Mouse (Mus musculus): ENCODE data around the gene Ddx43. TPM values are rescaled to one million over a fixed set of nuclear protein-coding genes. Genes with fewer than 3 reads are reported as not detected.

Gene Ddx43
- polyA plus RNA-seq, 1 experiment, result not detected

DNA sequence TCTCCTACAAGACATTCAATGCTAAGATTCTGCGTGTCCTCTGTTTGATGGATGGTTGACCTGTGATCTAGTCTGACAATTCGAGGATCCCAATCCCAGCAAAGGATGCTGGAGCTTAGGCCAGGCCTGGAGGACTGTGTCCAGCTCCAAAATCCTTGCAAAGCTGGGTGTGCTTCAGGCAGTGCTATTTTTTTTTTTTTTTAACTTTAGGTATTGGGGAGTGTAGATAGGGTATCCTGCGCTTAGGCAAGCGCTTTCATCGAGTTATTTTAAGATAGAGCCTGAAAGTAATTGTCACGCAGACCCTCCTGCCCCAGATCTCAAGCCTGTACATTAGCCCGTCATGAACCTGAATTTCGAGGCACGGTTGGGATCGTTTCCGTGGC is 340 bp upstream of the Ddx43 start:
- TF ChIP-seq SRF (IDR thresholded peaks at IDR 0.05; ENCODE audit: control insufficient read depth, insufficient read length, low read depth), result no peak
- no peak for TF ChIP-seq POLR2AphosphoS2 (IDR thresholded peaks at IDR 0.05; ENCODE audit: insufficient read length, low read depth)
- TF ChIP-seq MAX (IDR thresholded peaks at IDR 0.05; ENCODE audit: low read depth), result no peak
- TF ChIP-seq E2F4 (IDR thresholded peaks at IDR 0.05; ENCODE audit: insufficient read depth), result no peak
- H3K27me3 ChIP-seq (ENCODE audit: control insufficient read depth, insufficient read depth, insufficient read length), result no peaks in the 10 kb centered on the region
- no peak overlapping the region for H3K4me3 ChIP-seq
- no peaks in the 10 kb centered on the region for H3K36me3 ChIP-seq (ENCODE audit: control insufficient read depth, insufficient read depth)
- H3K4me2 ChIP-seq (ENCODE audit: low read depth), result no peak overlapping the region
- no peaks in the 10 kb centered on the region for H3K79me2 ChIP-seq (ENCODE audit: control insufficient read depth, insufficient read depth)
- H3ac ChIP-seq (ENCODE audit: control insufficient read depth, insufficient read length), result no peak overlapping the region

DNA sequence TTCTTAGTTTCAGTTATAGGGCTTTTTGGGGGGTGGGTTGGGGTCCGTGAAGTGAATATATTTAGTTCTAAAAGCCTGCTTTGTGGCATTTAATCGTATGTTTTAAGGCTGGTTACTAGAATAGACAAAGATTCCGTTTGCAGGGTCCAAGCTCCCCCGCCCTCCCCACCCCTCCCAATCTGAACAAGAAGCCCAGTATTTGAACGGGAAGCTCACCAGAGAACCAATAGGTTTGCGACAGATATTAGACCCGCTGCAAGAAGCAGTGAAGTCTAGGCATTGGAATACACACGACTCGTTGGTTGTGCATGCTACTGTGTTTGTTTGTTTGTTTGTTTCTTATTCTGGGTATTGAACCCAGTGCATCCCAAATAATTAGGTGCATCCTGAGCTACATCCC is 940 bp downstream of the Ddx43 start:
- no peak overlapping the region for H3ac ChIP-seq (ENCODE audit: control insufficient read depth, insufficient read length)
- no peaks in the 10 kb centered on the region for H3K36me3 ChIP-seq (ENCODE audit: control insufficient read depth, insufficient read depth)
- no peaks in the 10 kb centered on the region for H3K27me3 ChIP-seq (ENCODE audit: control insufficient read depth, insufficient read depth, insufficient read length)
- no peak overlapping the region for H3K4me3 ChIP-seq
- H3K79me2 ChIP-seq (ENCODE audit: control insufficient read depth, insufficient read depth), result no peaks in the 10 kb centered on the region
- TF ChIP-seq CEBPB (IDR thresholded peaks at IDR 0.05; ENCODE audit: insufficient read depth, poor library complexity, severe bottlenecking) (no peak), TCF3 (IDR thresholded peaks at IDR 0.05; ENCODE audit: insufficient read length, low read depth) (no peak), E2F4 (IDR thresholded peaks at IDR 0.05; ENCODE audit: insufficient read depth) (no peak), MAX (IDR thresholded peaks at IDR 0.05; ENCODE audit: low read depth) (no peak), SRF (IDR thresholded peaks at IDR 0.05; ENCODE audit: control insufficient read depth, insufficient read length, low read depth) (no peak), POLR2A (IDR thresholded peaks at IDR 0.05; ENCODE audit: insufficient read length, low read depth) (no peak), MYOD1 (IDR thresholded peaks at IDR 0.05; ENCODE audit: control insufficient read depth in 1 of 3, insufficient read length in 2 of 3, low read depth in 2 of 3) (no peak), USF1 (IDR thresholded peaks at IDR 0.05; ENCODE audit: low read depth) (no peak), REST (IDR thresholded peaks at IDR 0.05; ENCODE audit: insufficient read depth, insufficient read length) (no peak), POLR2AphosphoS2 (IDR thresholded peaks at IDR 0.05; ENCODE audit: insufficient read length, low read depth) (no peak), TCF12 (IDR thresholded peaks at IDR 0.05; ENCODE audit: insufficient read depth, poor library complexity, severe bottlenecking) (no peak), MYOG (IDR thresholded peaks at IDR 0.05; ENCODE audit: control insufficient read depth in 1 of 3, insufficient read depth in 1 of 3, insufficient read length in 2 of 3, low read depth in 2 of 3) (no peak)
- no peak overlapping the region for H3K4me2 ChIP-seq (ENCODE audit: low read depth)

- Histone ChIP-seq H3K79me2 (ENCODE audit: control insufficient read depth, insufficient read depth) (no peaks in the 10 kb centered on the region), H3ac (ENCODE audit: control insufficient read depth, insufficient read length) (no peak overlapping the region), H3K4me2 (ENCODE audit: low read depth) (no peak overlapping the region), H3K27me3 (ENCODE audit: control insufficient read depth, insufficient read depth, insufficient read length) (no peaks in the 10 kb centered on the region), H3K4me3 (no peak overlapping the region), H3K36me3 (ENCODE audit: control insufficient read depth, insufficient read depth) (no peaks in the 10 kb centered on the region)
- TF ChIP-seq E2F4 (IDR thresholded peaks at IDR 0.05; ENCODE audit: insufficient read depth), result no peak
- TF ChIP-seq TCF12 (IDR thresholded peaks at IDR 0.05; ENCODE audit: insufficient read depth, poor library complexity, severe bottlenecking), result no peak
- no peak for TF ChIP-seq MAX (IDR thresholded peaks at IDR 0.05; ENCODE audit: low read depth)
- TF ChIP-seq CEBPB (IDR thresholded peaks at IDR 0.05; ENCODE audit: insufficient read depth, poor library complexity, severe bottlenecking), result no peak
- no peak for TF ChIP-seq MYOG (IDR thresholded peaks at IDR 0.05; ENCODE audit: control insufficient read depth in 1 of 3, insufficient read depth in 1 of 3, insufficient read length in 2 of 3, low read depth in 2 of 3)
- TF ChIP-seq TCF3 (IDR thresholded peaks at IDR 0.05; ENCODE audit: insufficient read length, low read depth), result no peak
- TF ChIP-seq USF1 (IDR thresholded peaks at IDR 0.05; ENCODE audit: low read depth), result no peak
- TF ChIP-seq POLR2AphosphoS2 (IDR thresholded peaks at IDR 0.05; ENCODE audit: insufficient read length, low read depth), result no peak
- no peak for TF ChIP-seq REST (IDR thresholded peaks at IDR 0.05; ENCODE audit: insufficient read depth, insufficient read length)
- no peak for TF ChIP-seq MYOD1 (IDR thresholded peaks at IDR 0.05; ENCODE audit: control insufficient read depth in 1 of 3, insufficient read length in 2 of 3, low read depth in 2 of 3)
Measured at GRCm38 (mm10) chr9:78400570-78400969, 5.0 kb downstream of the Ddx43 start.

- Histone ChIP-seq H3K4me2 (ENCODE audit: low read depth) (no peak overlapping the region), H3K4me3 (no peak overlapping the region), H3K79me2 (ENCODE audit: control insufficient read depth, insufficient read depth) (no peaks in the 10 kb centered on the region), H3K36me3 (ENCODE audit: control insufficient read depth, insufficient read depth) (no peaks in the 10 kb centered on the region), H3K27me3 (ENCODE audit: control insufficient read depth, insufficient read depth, insufficient read length) (no peaks in the 10 kb centered on the region), H3ac (ENCODE audit: control insufficient read depth, insufficient read length) (no peak overlapping the region)
- TF ChIP-seq REST (IDR thresholded peaks at IDR 0.05; ENCODE audit: insufficient read depth, insufficient read length) (no peak), TCF3 (IDR thresholded peaks at IDR 0.05; ENCODE audit: insufficient read length, low read depth) (no peak), E2F4 (IDR thresholded peaks at IDR 0.05; ENCODE audit: insufficient read depth) (no peak), POLR2AphosphoS2 (IDR thresholded peaks at IDR 0.05; ENCODE audit: insufficient read length, low read depth) (no peak), MYOG (IDR thresholded peaks at IDR 0.05; ENCODE audit: control insufficient read depth in 1 of 3, insufficient read depth in 1 of 3, insufficient read length in 2 of 3, low read depth in 2 of 3) (no peak), SRF (IDR thresholded peaks at IDR 0.05; ENCODE audit: control insufficient read depth, insufficient read length, low read depth) (no peak), MYOD1 (IDR thresholded peaks at IDR 0.05; ENCODE audit: control insufficient read depth in 1 of 3, insufficient read length in 2 of 3, low read depth in 2 of 3) (no peak), TCF12 (IDR thresholded peaks at IDR 0.05; ENCODE audit: insufficient read depth, poor library complexity, severe bottlenecking) (no peak), CEBPB (IDR thresholded peaks at IDR 0.05; ENCODE audit: insufficient read depth, poor library complexity, severe bottlenecking) (no peak), POLR2A (IDR thresholded peaks at IDR 0.05; ENCODE audit: insufficient read length, low read depth) (no peak), MAX (IDR thresholded peaks at IDR 0.05; ENCODE audit: low read depth) (no peak), USF1 (IDR thresholded peaks at IDR 0.05; ENCODE audit: low read depth) (no peak)
Measured at GRCm38 (mm10) chr9:78401596-78401995, 6.0 kb downstream of the Ddx43 start.

DNA sequence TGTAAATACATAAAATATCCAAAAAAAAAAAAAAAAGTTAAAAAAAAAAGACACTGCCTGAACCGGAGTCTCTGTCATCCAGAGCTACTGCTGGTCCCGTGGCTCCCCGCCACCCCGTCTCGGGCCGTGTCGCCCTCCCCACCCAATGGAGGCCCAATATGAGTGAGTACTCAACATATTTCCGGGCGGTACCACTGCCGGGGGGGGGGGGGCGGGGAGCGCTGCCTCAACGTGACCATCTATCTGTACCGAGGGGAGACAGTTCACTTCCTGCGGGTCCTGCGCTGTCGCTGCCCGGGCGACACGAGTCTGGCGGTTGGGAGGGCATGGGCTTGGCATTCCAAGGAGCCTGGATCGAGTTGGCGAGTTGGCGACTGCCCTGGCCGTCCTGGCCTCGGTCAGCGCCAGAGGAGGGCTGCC is 31.8 kb downstream of the Ddx43 start:
- Histone ChIP-seq H3K27me3 (ENCODE audit: control insufficient read depth, insufficient read depth, insufficient read length) (no peaks in the 10 kb centered on the region), H3K4me3 (no peak overlapping the region), H3ac (ENCODE audit: control insufficient read depth, insufficient read length) (no peak overlapping the region), H3K79me2 (ENCODE audit: control insufficient read depth, insufficient read depth) (no peaks in the 10 kb centered on the region), H3K36me3 (ENCODE audit: control insufficient read depth, insufficient read depth) (no peaks in the 10 kb centered on the region), H3K4me2 (ENCODE audit: low read depth) (no peak overlapping the region)
- no peak for TF ChIP-seq TCF12 (IDR thresholded peaks at IDR 0.05; ENCODE audit: insufficient read depth, poor library complexity, severe bottlenecking)
- TF ChIP-seq MYOG (IDR thresholded peaks at IDR 0.05; ENCODE audit: control insufficient read depth in 1 of 3, insufficient read depth in 1 of 3, insufficient read length in 2 of 3, low read depth in 2 of 3), result no peak

All from myocyte (in vitro differentiated cells).